Mouse (Mus musculus) ES-Bruce4 (cell line): ENCODE results near the gene Ywhag. TPM values are rescaled to one million over a fixed set of nuclear protein-coding genes. Genes with fewer than 3 reads are reported as not detected.

ENCODE experiments used
- H3K27ac ChIP-seq: 2 replicates; pipeline ENCODE4 v1.5.1; 2012; ENCODE audit warnings: low read length, inconsistent platforms; ENCODE audit not compliant: insufficient read depth
- H3K27me3 ChIP-seq: 2 replicates; pipeline ENCODE4 v1.6.1; 2012; ENCODE audit warnings: mild to moderate bottlenecking, low read length, inconsistent platforms; ENCODE audit not compliant: control insufficient read depth, poor library complexity, insufficient read depth, severe bottlenecking
- H3K36me3 ChIP-seq: 2 replicates; pipeline ENCODE4 v1.6.1; 2012; ENCODE audit warnings: inconsistent platforms, mild to moderate bottlenecking, low read length, moderate library complexity; ENCODE audit not compliant: control insufficient read depth, poor library complexity, insufficient read depth, severe bottlenecking
- H3K4me1 ChIP-seq: one replicate; pipeline ENCODE4 v1.8.1; 2011; ENCODE audit warnings: low read length; ENCODE audit not compliant: control insufficient read depth, insufficient read depth
- H3K4me3 ChIP-seq: 2 replicates; pipeline ENCODE4 v1.5.1; 2011; ENCODE audit warnings: low read depth, mild to moderate bottlenecking, low read length
- H3K9ac ChIP-seq: 2 replicates; pipeline ENCODE4 v1.6.1; 2012; ENCODE audit warnings: low read depth, mild to moderate bottlenecking, inconsistent platforms; ENCODE audit not compliant: poor library complexity, severe bottlenecking
- H3K9me3 ChIP-seq: replicated peaks from 2 replicates; pipeline ENCODE4 v1.6.1; 2012; ENCODE audit warnings: mild to moderate bottlenecking, low read length, inconsistent platforms; ENCODE audit not compliant: control insufficient read depth, poor library complexity, insufficient read depth, severe bottlenecking
- CTCF ChIP-seq: IDR thresholded peaks from one replicate; pipeline ENCODE4 v1.8.1; 2011; ENCODE audit warnings: low read depth, low read length
- EP300 ChIP-seq: IDR thresholded peaks from 2 replicates; pipeline ENCODE4 v1.6.1; 2011; ENCODE audit warnings: low read depth, low read length; ENCODE audit not compliant: insufficient read depth
- POLR2A ChIP-seq: IDR thresholded peaks from one replicate; pipeline ENCODE4 v1.8.1; 2011; ENCODE audit warnings: low read length; ENCODE audit not compliant: insufficient read depth
- polyA plus RNA-seq: library from polyadenylated mRNA; stranded (reverse); fragments of >200 nt; gene quantifications from 2 replicates; pipeline ENCODE4 v1.2.4, GENCODE M21; 2011; ENCODE audit warnings: low read depth; ENCODE audit not compliant: missing spikeins, insufficient read depth, insufficient read length

Ywhag gene
- polyA plus RNA-seq, 1 experiment = 372 TPM

DNA sequence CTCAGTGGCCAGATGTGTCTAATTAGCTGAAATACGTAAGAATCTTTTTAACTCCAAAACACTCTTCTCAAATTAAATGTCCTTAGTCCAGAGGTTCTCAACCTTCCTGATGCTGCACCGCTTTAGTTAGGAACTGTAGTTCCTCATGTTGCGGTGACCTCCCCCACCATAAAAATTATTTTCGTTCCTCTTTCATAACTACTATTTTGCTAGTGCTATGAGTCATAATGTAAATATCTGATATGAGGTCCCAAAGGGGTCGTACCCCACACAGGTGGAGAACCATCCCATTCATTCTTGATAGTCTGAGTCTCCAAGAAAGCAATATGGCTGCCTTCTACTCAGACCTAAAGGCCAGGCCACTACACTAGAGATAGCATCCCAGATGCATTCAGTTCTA is 63.9 kb downstream of the Ywhag start:
- peaks cover 11% of the 10 kb centered on the region for H3K27me3 ChIP-seq
- H3K27ac ChIP-seq = no peak overlapping the region
- H3K36me3 ChIP-seq = no peaks in the 10 kb centered on the region
- H3K4me3 ChIP-seq = no peak overlapping the region
- H3K4me1 ChIP-seq = no peaks in the 10 kb centered on the region
- no peak overlapping the region for H3K9ac ChIP-seq
- H3K9me3 ChIP-seq = no peaks in the 10 kb centered on the region
- no peak for TF ChIP-seq CTCF

DNA sequence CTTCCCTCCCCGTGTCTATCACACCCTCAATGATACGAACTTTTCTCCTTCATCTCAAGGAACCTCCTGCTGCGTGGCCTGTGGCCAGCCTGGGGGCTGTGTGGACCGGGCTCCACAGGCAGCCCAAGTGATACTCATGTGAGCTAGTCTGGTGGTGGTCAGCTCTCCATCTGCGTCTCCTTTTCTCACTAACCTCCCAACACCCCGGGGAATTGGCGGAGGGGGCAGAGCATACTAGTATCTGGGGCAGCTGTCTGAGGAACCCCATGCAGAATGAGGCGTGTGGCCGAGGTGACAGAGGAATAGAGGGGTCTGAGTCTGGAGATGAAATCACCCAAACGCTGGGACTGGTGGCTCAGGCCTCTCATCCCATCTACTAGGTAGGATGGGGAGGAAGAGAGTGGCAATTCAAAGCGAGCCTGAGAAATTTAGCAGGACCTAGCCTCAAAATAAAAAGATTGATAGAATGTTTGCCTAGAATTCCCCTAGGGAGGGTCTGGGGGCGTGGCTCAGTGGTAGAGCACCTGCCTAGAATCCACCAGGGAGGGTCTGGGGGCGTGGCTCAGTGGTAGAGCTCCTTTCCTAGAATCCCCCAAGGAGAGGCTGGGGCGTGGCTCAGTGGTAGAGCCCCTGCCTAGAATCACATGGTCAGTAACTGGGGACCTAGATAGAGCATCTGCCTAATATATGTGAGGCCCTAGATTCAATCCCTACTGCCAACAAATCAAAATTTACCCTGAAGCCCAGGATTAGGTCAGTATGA is 64.6 kb downstream of the Ywhag start:
- peaks cover 11% of the 10 kb centered on the region for H3K27me3 ChIP-seq

DNA sequence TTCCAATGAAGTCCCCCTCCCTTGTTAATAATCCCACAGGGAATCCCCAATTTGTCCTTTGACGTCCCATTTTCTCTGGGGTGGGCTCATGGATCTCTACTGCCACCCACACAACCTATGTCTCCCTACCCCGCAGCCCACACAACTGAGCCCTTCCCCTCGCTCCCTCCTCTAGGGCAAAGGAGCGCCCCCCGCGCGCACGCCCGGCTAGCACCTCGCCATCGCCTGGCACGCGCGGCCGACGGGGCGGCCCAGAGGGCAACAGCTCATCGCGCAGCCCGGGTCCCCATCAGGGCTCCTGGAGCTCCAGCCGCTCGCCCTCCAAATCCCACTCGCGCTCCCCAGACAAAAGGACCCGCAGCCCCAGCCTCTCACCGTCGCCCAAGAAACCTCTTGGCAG is 65.8 kb downstream of the Ywhag start:
- no peaks in the 10 kb centered on the region for H3K9me3 ChIP-seq
- no peak overlapping the region for H3K27ac ChIP-seq
- H3K36me3 ChIP-seq = no peaks in the 10 kb centered on the region
- H3K9ac ChIP-seq = peak overlapping the region; percentile 54
- TF ChIP-seq EP300 (no peak), CTCF (no peak), POLR2A (no peak)
- H3K27me3 ChIP-seq = peaks cover 11% of the 10 kb centered on the region
- peak overlapping the region; percentile 47 for H3K4me3 ChIP-seq
- no peaks in the 10 kb centered on the region for H3K4me1 ChIP-seq

More for the DNA sequence above, 64.6 kb downstream of the Ywhag start:
- no peaks in the 10 kb centered on the region for H3K9me3 ChIP-seq
- TF ChIP-seq POLR2A = no peak
- no peak for TF ChIP-seq EP300
- TF ChIP-seq CTCF = no peak
- no peak overlapping the region for H3K4me3 ChIP-seq
- no peak overlapping the region for H3K27ac ChIP-seq
- no peaks in the 10 kb centered on the region for H3K4me1 ChIP-seq
- H3K36me3 ChIP-seq = no peaks in the 10 kb centered on the region
- H3K9ac ChIP-seq = no peak overlapping the region

DNA sequence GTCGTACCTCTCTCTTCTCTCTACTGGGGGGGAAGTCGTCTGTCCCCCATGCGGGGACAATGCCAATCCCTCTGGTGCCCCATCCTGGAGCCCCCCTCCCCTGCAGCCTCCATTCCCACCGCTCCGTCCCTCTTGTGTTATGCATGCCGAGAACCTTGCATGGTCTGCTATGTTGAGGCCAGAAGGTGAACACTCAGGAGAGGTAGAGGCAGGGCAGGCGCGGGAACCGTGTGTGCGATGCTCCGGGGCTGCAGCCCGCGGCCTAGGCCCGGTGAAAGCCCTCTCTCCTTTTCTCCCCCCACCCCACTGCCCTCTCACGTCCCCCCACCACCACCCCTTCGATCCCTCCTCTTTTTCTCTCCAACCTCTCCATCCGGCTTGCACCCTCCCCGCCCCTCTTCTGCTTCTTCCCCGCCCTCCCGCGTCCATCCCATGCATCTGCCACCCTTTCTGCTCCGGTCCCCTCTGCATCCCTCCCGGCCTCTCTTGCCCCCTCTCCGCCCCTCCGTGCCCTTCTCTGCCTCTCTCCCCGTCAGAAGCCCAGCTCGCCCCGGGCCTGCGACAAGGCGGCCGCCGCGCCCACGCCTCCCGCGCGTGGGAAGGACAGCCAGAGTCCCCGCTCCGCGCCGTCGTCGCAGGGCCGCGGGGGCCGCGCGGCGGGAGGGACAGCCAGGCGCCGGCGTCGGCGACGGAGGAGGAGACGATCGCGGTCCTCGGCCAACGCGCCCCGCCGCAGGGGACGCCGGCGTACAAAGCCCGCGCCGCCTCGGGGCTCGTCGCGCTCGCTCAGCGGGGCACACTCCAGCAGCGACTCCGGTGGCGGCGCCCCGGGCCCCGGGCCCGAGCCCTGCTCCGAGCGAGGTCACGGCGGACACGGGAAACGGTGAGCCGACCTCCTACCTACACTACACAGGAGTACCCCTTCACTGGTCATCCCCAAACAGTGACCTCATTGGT is 66.5 kb downstream of the Ywhag start:
- H3K4me1 ChIP-seq = no peaks in the 10 kb centered on the region
- H3K27me3 ChIP-seq = peaks cover 11% of the 10 kb centered on the region
- H3K27ac ChIP-seq = no peak overlapping the region
- H3K9ac ChIP-seq = peak overlapping the region; percentile 54
- no peaks in the 10 kb centered on the region for H3K9me3 ChIP-seq
- peak overlapping the region; percentile 47 for H3K4me3 ChIP-seq
- no peaks in the 10 kb centered on the region for H3K36me3 ChIP-seq
- TF ChIP-seq EP300 (no peak), CTCF (no peak), POLR2A (no peak)

DNA sequence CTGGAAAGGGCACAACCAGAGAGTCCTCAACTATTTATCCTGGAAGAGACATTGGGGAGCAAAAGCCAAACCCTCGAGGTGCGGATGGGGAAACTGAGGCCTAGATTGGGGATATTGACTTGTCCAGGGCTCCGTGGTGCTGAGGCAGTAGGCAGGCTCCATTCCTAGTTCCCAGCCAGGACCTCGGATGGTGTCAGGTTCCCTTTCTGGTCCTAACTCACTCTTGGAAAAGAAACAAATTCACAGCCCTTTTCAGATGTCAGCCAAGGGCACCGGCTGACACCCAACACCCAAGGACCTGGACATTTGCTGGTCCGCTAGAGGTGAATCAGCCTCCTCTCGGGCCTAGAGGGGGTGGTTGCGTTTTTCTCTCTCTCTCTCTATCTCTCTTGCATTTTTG is 67.8 kb downstream of the Ywhag start:
- H3K4me3 ChIP-seq = no peak overlapping the region
- no peak overlapping the region for H3K9ac ChIP-seq
- peaks cover 11% of the 10 kb centered on the region for H3K27me3 ChIP-seq
- TF ChIP-seq POLR2A (no peak), CTCF (no peak)
- H3K36me3 ChIP-seq = no peaks in the 10 kb centered on the region
- H3K4me1 ChIP-seq = no peaks in the 10 kb centered on the region
- H3K9me3 ChIP-seq = no peaks in the 10 kb centered on the region
- H3K27ac ChIP-seq = no peak overlapping the region

Other genes with a start within 250 kb of the Ywhag start
- gene Tmem120a, start 190.2 kb downstream of the Ywhag start, polyA plus RNA-seq = 63.7 and 69.8 TPM in 2 replicates
- 0.42 and 0.94 TPM in 2 replicates for gene Styxl1, start 156.2 kb downstream of the Ywhag start, polyA plus RNA-seq
- gene Mdh2, start 156.1 kb downstream of the Ywhag start, polyA plus RNA-seq = 377 and 424 TPM in 2 replicates
- 0.41 and 0.55 TPM in 2 replicates for gene Srrm3, start 127.7 kb downstream of the Ywhag start, polyA plus RNA-seq
- gene Hspb1, start 46.7 kb downstream of the Ywhag start, polyA plus RNA-seq = 426 and 500 TPM in 2 replicates
- gene Ssc4d, start 39.9 kb upstream of the Ywhag start, polyA plus RNA-seq = 6.3 and 9.5 TPM in 2 replicates
- gene Zp3, start 45.5 kb upstream of the Ywhag start, polyA plus RNA-seq = 2.0 and 2.4 TPM in 2 replicates
- 23.7 and 25.0 TPM in 2 replicates for gene Dtx2, start 60.2 kb upstream of the Ywhag start, polyA plus RNA-seq
- gene Upk3b, start 103.9 kb upstream of the Ywhag start, polyA plus RNA-seq = 0.34 and 0.38 TPM in 2 replicates
- gene Upk3bl, start 119.9 kb upstream of the Ywhag start, polyA plus RNA-seq = 2.7 and 3.7 TPM in 2 replicates
- gene Rasa4, start 149.3 kb upstream of the Ywhag start, polyA plus RNA-seq = 5.9 and 6.6 TPM in 2 replicates
- 90.7 and 92.6 TPM in 2 replicates for gene Polr2j, start 182.0 kb upstream of the Ywhag start, polyA plus RNA-seq
- gene Lrwd1, start 201.5 kb upstream of the Ywhag start, polyA plus RNA-seq = 49.1 and 54.6 TPM in 2 replicates
- 8.7 and 10.6 TPM in 2 replicates for gene Alkbh4, start 201.5 kb upstream of the Ywhag start, polyA plus RNA-seq
- gene Orai2, start 236.1 kb upstream of the Ywhag start, polyA plus RNA-seq = 1.5 and 1.7 TPM in 2 replicates